Mouse (Mus musculus): ENCODE measurements at regions not wholly inside any gene's neighbourhood (a gene's known extent, or its start where the extent isn't known, plus 50 kb on each side); places are given as distances from the start of the nearest gene placed in this dataset.
"Not testable (repeated sequence)": the region's sequence is repeated elsewhere in the genome, so short reads cannot be mapped to it uniquely, and the experiment has no call there.

DNA sequence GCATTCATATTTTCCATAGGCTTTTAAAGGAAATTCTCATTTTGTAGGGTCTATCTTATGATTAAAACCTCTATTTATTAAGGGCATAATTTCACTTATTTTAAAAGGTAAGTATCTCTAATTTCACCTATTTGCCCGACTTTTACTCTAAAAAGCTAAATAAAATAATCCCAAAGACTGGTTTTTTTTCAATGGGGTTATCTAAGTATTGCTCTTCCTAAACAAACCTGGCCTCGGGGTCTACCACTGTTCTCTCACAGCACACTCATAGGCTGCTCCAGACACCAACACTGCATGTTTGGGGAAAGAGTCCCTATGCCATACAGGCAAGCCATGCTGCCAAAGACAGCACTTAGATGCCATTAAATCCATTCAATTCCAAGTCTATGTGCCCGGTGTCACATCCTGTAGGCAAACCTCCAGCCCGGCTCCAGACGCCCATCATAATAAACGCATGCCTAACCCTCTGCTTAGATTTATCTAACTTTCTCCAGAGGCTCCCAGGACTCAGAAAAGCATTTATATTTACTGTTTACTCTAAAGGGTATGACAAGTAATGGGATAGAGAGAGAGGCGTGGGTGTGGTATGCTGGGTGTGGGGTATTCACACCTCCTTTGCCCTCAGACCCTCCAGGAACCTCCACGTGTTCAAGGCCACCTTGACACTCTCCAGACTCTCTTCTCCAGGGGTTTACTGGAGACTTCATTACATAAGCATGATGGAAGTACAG, 62.5 kb upstream of the Cpm start:
- DNase-seq = no peak

DNA sequence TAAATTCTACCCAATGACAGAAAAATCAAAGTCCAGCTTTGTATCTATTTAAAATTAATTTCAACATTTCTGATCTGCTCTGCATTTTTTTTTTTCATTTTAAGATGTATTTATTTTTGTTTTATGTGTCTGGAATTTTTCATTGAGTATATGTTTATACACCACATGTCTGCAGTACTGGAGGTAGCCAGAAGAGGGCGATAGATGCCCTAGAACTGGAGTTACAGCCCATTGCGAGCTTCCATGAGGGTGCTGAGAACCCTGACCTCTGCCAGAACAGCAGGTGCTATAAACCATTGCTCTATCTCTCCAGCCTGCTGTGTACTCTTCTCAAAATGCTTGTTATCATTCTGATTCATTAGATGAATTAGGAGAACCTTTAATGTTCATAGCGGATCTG, 63.1 kb upstream of the Cpm start:
- DNase-seq = peak; percentile 9

DNA sequence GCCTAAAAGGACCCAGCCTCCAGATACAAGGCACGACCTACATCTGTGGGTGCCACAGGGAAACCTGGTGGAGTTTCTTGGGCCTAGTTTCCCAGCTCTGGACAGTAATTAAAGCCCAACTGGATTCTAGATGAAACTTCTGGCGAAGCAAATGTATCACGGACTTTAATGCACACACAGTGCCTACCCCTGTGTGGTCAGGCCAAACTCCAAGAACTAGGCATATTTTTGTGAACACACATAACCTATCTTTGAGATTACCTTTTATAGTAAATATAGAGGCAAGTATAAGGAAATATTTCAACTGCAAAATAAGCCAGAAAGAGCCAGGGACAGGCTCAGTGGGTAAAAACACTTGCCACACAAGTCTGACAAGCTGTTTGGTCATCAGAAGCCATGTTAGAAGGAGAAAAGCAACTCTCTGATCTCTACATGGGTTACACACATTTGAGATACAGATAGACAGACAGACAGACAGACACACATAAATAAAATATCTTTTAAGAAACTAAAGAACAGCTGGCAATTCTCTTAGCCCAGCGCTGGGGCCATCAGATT, 63.7 kb upstream of the Cpm start:
- no peak for DNase-seq

DNA sequence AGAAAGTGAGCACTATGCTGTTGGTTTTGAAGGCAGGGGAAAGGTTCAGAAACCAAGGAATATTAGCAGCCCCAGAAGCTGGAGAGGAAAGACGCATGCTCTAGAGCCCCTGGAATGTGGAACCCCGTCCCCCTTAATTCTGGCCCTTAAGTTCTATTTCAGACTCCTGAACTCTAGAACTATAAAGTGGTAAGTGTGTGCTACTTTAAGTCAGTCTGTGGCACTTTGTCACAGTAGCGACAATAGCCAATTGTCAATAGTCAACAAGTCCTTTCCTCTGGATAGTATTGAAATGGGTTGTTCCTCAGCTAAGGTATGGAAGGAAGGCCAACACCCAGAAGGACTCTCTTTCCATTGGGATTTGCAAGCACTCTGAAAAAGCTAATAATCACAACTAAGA, 64.2 kb upstream of the Cpm start:
- no peak for DNase-seq

DNA sequence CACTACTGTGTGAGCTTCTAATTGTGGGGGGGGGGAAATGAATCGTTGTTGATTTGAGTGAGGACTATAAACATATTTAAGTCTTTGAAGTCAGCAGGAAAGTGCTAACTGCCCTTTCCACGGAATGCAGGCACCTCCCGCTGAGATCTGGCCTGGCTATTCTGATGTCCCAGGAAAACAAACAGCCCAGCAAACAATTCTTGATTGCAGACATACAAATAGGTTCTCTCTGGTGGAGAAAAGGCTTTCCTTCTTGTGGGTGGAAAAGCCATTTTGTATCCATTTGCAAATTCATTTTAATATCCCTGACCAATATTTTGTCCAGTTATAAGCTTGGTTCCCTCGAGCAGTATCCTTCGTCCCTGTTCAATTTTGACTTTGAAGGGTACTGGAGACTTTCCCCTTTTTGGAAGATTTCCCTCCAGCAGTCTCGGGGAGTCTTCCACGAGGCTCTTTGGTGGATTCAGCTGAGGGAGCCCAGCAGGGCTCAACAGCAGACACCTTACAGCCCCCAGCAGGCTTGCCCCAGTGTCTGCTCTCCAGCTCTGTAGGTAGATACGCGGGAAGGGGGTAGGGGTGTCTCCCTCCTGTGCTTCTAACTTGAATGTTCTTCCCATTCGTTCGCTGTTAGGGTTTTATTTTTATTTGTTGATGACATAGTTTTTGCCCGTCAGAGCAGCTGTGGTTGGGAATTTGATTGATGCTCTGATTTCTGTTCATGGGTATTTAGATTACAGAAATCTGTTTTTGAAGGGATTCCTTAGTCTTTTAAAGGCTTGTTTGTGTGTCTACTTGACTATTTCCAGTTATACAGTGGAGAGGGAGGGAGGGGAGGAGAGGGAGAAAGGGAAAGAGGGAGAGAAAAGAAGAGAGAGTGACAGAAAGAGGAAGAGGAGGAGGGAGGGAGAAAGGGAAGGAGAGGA, 64.9 kb upstream of the Cpm start:
- DNase-seq = no peak

DNA sequence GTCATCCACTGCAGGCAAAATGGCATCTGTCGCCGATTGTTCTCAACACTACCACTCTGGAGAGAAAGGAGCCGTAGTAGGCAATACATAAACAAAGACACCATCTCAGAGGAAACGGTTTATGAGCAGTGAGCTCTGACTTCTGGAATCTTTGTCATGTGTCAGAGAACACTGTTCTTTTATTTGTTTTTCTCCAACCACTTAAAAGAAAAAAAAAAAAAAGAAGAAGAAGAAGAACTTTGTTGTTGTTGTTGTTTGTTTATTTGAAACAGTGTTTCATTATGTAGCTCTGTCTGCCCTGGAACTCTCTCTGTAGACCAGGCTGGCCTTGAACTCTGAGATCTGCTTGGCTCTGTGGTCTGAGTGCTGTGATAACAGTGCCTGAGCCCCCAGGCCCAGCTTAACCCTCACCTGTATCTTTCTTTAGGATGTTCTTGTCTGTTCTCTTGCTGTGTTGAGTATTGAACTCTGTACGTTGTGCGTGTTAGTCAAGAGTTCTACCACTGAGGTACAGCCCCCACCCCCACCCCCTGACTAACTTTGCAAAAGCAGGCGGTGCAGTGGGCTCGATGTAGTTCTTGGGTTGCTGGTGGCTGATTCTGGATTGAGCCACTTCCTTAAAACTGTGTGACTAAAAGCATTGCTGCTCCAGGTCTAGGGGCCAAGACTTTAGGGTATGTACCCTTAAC, 65.7 kb upstream of the Cpm start:
- no peak for DNase-seq

DNA sequence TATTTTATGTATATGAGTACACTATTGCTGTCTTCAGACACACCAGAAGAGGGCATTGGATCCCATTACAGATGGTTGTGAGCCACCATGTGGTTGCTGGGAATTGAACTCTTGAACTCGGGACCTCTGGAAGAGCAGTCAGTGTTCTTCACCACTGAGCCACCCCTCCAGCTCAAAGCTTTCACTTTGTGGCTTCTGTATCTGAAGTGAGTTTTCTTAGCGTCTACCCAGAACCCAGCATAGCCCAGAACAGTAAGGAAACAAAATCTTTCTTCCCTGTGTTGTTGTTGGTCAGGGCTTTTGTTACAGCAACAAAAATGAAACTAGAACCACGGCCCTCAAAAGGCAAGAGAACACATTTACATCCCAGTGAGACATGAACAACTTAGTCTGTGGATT, 66.5 kb upstream of the Cpm start:
- DNase-seq = not testable (repeated sequence)

DNA sequence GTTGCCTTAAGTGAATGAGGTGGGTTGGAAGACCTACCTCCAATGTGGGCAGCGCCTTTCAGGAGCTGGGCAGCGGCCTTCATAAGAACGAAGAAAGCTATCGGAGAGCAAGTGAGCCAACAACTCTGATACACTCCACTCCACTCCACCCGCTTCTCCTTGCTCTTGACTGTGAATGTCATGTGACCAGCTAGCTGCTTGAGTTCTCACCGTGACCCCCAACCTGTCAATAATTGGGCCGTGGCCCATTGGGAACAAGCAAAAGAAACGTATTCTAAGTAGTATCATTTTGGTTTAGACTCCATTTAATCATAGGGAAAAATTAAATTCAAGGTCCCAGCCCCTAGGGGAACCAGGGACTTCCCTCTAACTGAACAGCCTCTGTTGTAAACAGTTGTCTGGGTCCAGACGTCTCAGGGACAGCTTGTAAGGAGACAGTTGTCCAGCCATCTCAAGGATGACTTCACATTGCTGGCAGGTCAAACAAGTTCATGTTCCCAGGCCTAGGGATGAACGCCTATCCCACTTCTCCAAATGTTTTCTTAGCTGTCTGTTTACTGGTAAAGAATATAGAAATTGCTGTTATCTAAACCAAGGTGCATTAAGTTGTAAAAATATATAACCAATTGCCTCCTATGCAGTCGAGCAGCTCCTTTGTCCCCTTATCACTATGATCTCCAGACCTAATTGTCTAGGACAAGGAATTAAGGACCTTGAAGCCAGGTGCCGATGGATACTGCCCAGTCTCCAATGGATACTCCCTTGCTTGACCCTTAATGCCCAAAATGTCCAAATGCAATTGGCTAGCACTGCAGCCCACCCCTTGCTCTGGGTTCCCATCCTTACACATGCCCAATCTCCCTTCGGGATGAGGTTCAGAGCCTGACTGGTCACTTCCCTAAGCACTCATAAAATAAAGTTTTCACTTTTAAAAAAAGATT, 67.1 kb upstream of the Cpm start:
- no peak for DNase-seq

DNA sequence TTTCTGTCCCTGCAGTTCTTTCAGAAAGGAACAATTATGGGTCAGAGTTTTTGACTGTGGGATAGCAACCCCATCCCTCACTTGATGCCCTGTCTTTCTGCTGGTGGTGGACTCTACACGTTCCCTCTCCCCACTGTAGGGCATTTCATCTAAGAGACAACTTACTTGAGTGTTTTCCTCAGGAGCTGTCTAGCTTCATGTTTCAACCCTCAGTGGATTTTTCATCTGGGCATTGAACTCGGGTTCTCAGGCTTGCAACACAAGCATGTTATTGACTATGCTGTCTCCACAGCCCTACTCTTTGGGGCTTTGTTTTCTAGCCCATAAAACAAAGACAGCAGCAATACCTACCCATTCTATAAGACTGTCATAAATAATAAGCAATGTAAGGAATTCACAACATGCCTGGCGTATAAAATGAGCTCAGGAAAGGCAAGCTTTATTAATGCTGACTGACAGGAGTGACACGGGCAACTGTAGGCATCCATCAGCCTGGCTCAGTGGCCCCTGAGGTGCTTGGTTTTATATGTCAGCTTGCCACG, 68.0 kb upstream of the Cpm start:
- no peak for DNase-seq

DNA sequence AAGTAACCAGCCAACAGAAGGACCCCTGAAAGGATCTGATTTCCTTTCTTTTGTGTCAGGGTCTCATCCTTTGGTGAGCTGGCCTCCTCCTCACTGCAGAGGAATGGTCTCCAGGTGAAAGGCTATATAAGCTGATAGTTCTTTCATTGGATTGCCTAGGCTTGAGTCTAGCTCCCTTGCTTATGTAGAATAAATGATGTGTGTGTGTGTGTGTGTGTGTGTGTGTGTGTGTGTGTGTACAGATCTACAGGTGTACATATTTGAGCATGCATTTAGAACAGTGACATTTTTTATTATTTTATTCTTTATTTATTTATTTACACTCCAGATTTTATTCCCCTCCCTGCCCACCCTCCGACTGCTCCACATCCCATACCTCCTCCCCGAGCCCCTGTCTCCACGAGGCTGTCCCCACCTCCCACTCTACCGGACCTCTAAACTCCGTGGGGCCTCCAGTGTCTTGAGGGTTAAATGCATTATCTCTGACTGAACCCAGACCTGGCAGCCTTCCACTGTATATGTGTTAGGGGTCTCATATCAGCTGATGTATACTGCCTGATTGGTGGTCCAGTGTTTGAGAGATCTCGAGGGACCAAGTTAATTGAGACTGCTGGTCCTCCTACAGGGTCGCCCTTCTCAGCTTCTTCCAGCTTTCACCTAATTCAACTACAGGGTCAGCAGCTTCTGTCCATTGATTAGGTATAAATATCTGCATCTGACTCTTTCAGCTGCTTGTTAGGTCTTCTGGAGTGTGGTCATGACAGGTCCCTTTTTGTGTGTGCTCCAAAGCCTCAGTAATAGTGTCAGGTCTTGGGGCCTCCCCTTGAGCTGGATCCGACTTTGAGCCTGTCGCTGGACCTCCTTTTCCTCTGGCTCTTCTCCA, 68.7 kb upstream of the Cpm start:
- DNase-seq = no peak

DNA sequence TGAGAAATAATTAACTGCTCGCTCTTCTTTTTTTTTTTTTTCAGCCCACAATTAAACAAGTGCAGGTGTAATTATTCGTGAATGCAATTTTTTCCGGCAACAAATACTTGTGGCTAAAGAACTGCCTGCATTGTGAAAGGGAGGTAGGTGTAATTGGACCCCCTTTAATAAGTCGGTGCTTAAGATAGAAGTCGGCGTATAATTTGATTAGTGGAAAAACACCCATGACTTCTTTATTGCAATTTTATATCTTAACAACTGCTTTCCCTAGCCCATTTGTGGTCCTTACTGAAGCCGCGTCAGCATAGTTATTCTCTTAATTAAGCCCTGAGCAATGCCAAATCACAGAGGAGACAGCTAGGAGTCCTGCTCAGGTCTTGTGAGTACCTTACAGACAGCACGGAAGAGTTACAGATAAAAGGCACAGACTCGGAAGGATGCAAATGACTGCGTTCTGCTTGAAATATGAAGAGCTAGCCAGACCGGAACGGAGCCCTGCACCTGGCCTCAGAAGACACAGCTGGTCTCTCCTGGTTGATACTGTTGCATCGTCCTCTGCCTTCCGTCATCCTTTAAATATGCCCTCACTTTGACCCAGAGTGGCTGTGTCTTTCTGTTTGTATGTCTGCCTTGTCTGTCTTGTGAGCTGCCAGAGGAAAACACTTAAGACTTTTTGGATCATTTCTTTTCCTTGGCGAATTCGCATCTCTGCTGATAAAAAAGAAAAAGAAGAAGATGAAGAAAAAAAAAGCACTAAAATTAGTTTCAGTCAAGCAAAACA, 69.5 kb upstream of the Cpm start:
- no peak for DNase-seq

DNA sequence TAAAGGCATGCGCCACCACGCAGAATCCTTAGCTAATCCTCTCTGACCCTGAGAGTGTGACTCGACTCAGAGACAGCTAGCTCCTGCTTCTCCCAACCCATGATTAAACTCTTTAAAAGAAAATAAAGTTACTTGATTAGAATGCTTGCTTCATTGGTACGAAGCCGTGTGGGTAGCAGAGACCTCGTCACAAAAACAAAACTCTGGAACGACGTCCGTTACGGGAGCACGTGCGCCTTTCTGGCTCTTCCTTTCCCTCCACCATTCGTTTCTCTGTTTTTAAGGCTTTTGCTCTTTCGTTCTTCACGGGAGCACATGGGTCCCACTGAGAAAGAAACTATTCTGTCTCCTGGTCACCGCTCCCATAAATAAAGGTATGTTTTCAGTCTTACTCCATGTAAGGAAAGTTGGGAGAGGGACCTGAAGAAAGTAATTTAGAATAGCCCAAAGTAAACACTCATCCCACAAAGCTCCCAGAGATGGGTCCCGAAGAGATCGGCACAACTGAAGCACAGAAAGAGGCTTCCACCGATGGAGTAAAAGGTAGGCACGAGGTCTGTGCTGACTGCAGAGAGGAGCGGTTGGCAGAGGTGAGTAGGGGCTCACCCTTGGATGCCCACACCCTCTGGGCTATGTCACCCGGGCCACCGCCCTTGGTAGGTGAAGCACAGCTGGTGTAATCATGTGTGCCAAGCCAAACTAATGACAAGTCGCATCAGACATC, 70.2 kb upstream of the Cpm start:
- DNase-seq = no peak

DNA sequence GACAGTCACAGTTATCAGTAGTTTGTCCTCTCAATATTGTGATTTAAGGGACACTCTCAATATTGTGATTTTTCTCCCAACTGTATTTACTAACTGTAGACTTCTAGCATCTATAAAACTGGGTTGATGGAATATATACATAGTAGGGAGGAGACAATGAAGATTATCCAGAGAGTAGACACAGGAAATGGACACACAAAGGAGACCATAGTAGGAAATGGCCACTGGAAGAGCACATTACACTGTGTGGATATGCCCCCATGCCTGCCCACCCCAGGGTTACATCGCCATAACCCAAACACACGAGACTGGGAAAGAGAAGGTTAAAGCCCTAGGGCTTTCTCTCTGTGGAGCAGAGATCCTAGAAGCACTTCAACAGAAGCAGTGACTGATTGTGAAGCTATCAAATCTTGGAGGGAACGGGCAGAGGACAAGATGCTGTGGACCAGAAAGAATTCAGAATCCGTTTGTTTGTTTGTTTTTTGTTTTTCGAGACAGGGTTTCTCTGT, 71.0 kb upstream of the Cpm start:
- no peak for DNase-seq

DNA sequence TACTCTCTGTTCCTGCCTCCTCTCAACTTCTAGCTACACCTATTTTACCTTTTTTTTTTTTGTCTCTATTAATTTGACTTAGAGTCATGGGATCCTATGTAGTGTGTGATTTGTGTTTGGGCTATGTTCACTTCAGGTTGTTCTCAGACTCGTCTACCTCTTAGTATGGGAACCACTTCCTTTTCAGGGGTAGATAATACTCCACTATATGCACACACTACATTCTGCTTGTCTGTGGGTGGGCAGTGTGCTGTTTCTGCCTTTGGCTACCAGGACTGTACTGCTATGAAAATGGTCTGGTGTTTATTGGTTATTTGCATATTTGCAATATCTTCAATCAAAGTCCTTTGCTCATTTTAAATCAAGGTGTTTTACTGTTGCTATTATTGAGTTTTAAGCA, 71.6 kb upstream of the Cpm start:
- DNase-seq = no peak

DNA sequence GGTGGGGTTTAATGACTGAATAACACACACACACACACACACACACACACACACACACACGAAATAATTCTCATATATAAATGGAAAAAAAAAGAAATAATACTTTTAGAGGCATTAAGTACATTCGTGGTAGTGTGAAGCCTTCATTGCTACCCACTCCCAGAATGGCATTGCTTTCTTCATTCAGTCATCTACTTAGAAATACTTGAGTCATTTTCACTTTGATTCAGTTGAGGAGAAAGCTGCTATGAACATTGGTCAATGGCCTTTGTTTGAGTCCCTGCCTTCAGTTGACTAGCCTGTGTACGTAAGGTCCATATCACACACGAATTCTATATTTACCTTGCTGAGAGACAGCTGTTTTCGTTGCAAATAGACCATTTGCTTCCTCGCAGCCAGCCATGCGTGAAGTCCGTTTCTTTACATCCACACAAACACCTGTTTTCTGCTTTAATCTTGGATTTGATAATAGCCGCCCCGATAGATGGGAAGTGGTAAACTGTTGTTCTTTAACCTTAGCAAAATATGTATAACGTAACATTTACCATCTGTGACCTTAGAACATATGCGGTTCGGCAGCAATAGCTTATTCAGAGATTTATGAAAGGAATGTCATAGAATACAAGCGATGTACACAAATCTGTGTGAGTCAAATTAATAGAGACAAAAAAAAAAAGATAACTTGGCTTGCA, 72.3 kb upstream of the Cpm start:
- no peak for DNase-seq

DNA sequence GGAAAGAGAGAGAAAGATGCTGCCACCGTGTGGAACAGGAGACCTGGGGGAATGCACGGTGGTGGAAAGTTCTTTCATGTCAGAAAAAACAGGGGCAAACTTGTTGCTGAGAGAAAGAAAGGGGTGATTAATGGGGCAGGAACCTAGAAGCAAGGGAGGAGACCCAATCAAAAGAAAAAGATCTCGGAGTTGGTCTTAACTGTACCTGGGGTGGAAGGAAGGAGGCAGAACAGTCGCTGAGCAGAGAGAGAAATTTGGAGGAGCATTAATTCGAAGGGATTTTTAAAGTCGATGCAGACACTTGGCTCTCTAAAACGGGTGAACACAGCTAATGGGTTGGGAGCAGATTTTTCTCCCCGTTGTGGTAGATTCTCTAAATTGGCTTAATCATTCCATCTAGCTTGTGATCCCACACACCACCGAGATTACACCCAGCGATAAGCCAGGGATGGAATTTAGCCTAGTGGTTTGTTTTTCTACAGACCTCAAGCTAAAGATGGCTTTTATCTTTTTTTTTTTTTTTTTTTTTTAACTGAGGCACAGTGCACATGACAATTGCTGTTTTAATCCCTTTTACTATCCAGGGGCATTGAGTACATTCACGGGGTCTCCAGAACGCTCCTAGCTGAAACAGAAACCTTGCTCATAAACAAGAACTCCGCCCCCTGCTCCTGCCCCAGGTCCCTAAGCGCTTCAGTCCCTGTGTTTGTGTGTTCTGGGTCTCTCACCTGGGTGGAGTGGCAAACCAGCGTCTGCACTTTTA, 73.1 kb upstream of the Cpm start:
- DNase-seq = no peak

DNA sequence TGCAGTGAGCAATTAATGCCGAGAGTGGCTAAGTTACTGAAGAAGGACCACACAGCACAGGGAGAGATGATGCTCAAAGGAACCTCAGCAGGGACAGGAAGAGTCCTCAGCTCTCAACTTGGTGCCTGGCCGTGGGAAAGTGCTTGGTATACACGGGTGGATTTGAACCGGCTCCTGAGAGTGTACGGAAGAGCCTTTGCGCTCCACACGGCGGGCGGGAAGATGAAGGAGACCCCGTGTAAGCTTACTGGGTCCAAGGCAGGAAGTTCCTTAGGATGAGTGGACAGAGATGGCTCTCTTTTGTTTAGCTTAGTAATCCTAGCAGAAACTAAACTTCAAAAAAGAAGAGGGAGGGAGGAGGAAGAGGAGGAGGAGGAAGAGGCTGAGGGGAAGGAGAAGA, 73.8 kb upstream of the Cpm start:
- DNase-seq = no peak

DNA sequence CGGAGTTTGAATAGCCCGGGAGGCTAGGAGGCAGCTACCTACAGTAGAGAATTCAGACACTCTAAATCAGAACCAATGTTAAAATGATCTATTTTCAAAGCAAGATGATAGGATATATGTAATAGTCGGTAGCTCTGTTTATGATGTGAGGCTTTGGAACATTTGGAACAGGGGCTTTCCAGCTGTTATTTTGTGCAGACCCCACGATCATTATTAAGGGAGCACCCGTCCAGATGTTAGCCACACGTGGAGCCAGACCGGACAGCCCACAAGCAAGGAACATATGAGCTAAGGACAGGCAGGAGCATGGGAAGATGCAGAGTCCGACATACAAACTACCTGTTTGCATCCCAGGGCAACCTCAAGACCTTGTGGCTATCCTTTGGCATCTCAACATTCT, 74.3 kb upstream of the Cpm start:
- DNase-seq = no peak
